Mouse (Mus musculus): ENCODE measurements at regions not wholly inside any gene's neighbourhood (a gene's known extent, or its start where the extent isn't known, plus 50 kb on each side); places are given as distances from the start of the nearest gene placed in this dataset.

DNA sequence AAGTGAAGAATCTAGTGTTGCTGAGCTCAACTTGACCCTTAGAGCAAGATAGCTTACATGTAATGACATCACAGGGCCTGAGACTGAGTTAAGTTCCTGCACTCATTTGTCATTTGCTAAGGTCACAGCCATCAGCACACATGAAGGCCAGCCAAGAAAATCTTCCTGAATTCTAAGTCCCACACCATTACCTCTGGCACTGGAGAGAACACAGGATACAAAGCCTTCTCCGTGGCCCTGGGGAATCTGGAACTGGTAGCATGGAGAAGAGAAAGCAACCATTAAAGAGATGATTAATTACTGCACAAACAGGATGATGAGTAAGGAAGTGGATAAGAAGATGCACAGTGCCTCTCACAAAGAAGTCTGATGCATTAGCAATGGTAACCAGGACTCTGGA, 232.0 kb downstream of the Wdr72 start:
- DNase-seq = no peak

DNA sequence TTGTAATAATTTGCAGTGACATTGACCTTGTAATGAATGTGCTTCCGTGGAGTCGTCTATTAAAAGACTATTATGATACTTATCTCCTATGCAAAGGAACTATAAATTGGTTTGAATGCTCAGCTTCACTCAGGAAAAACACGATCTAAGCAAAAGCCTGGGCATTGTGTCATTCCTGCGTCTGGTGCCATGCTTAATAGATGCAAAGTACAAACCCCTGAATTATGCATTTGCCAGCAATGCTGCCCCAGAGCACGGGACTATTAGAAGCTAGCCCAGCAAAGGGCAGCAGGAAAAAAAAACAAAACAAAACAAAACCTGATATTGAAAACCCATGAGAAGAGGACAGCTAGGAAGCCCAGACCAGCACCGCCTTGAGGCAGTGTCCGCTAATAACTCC, 234.9 kb downstream of the Wdr72 start:
- DNase-seq = no peak

DNA sequence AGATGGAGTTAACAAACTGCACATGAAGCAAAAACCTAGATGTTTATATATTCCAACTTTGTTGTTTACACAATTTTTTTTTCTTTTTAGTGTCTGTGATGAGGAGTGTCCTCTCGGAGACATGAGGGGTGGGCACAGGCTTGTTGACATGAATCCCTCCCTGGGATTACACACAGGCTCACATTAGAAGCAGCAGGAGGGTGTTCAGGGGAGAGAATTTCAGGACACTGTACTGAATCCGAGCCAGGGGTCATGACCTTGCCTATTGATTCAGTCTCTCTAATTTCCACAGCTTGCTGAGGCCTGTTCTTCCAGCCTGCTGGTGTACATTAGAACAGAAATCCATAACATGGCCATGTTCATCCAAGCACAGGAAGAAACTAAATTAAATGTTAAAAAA, 238.6 kb downstream of the Wdr72 start:
- DNase-seq = no peak

DNA sequence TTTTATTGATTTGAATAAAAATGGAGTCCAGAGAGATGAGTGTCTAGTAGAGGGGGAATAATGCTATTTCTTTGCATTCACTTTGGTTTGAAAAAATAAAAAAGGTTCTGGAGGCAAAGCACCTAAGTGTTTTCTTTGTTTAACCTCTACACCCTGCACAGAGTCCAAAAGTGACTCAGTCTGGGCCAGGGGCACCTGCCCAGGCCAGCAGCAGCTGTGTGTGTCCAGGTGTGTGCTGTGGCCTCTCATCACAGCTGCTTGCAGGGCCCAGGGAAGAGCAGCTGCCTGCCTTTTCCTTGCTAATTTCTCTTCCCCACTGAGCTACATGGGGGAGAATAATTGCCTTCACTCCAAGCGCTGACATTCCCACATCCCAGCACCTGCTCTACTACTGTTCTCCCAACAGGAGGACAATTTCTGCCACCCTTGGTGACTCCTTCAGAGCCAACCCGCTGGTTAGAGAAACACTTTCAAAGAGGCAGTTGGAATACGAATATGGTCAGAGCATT, 255.8 kb downstream of the Wdr72 start:
- no peak for DNase-seq

DNA sequence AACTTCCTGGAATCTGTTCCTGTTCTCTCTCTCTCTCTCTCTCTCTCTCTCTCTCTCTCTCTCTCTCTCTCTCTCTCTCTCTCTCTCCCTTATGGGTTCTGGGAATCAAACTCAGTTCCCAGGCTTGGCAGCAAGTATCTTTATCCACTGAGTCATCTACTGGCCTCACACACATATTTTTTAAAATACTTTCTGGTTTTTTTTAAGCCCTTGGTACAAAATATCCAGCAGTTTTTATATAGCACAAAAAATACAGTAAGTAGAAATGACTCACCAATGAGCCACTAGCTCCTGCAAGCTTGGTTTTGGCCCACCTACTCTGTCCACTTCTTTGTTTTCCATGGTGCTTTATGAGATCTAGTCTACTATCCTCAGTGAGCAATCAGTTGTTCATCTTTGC, 266.0 kb downstream of the Wdr72 start:
- DNase-seq = no peak

DNA sequence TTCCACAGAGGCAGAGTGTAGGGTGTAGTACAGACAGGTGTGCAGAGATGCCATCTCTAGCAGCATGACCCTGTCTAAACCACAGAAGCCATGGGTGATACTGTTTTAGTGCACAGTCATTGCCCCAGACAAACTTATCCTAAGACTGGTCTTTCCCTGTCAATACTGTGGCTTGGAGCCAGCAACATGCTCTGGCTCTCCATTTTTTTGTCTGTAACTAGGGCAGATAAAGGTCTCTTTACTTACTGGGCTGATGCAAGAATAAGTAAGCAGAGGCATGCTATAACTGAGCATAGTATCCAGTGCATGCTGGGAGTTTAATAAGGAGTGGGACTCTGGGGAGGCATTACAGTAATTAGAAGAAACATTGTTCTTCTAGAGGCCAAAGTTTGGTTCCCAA, 267.0 kb downstream of the Wdr72 start:
- no peak for DNase-seq

DNA sequence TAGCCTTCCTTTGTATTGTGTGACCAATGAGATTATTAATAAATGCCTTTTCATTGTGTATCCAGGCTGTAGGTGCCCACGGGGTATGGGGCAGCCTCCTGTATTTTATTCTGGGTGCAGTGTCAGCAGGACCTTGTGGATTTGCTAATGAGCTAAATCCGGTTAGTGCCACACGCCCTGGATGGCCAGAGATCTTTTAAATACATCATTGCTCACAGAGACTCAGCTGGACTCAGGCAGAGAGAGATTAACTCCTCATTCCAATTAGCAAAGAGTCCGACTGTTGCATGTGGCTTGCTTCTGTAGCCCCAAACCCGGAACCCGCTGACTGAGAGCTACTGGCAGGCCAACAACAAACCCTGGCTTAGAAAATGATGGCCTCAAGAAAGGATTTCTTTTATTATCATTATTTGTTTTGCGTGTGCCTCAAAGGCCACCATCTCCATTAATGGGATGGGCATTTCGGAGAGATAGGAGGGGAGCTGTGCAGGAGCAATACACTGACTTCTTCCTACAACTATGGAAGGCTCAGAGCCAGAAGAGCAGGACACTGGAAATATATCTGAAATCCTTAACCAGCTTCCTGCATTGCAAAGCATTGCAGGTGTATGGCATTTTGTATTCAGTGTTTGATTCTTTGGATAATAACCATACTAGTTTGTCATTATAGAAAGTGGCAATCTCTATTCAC, 274.2 kb downstream of the Wdr72 start:
- DNase-seq = no peak

DNA sequence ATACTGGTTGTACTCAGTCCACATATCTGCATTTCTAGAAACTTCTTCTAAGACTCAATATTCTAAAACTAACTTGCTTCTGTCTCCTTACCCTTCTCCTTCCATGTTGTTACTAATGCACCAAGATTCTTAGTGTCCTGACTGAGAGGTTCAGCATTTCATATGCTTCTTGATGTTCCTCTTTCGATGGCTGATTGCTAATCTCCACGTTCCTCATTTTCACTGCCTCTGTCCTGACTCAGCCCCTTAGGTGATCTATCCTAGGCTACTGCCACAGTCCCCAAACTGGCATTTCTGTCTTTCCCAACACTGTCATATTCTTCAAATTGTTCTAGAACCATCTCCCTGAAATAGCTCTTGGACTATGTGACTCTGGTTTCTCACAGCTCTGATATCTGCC, 315.4 kb downstream of the Wdr72 start:
- no peak for DNase-seq

DNA sequence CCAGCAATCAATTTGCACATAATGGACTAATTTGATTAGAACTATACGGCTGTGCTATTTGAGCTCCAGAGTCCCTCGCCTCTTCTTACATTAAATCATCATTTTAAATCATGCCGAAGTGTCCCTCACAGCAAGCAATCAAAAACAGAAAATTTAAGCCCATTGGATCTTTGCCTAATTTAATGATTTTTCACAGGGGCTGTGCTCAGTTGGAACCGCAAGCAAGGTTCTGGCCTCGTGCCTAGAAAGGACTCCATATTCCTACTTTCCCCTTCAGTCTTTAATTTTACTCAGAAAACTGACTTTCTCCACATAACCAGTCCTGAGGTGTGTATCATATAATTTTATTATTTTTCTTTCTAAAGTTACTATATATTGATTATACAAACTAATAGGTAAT, 339.8 kb downstream of the Wdr72 start:
- peak; percentile 4 for DNase-seq

DNA sequence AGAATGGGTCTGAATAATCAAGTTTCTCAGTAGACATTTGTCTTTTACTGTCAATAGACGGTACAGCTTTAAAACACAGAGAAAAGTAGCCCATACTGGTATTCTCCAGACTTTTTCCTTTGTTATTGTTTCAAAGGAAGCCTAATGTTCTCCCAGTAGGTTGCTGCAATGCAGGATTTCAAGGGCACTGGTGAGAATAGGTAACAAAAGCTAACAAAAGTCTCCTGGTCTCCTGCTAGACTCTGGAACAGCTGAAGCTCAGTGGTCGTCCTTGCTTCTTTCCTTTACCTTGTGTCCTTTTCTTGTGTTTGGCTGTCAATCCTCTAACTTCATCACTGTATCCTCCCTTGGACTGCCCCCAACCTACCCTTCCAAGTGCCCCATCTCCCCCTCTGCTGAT, 350.9 kb downstream of the Wdr72 start:
- DNase-seq = no peak

DNA sequence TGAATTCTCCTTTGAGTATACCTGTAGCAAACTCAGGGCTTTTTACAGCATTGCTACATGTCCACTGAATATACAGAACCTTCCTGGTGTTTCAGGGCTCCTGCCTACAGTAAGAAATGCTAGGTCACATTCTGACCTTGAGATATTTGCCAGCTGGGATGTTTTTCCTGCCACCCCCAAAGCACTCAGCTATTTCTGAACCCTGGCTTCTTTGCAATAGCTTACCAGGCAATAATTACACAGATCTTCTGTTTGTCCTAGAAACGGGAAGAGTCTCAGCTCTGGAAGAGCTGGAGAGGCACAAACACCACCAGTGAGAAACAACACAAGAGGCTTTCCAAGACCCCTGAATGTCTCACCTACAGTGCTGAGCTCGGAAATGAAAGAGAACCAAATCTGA, 366.7 kb downstream of the Wdr72 start:
- DNase-seq = no peak

DNA sequence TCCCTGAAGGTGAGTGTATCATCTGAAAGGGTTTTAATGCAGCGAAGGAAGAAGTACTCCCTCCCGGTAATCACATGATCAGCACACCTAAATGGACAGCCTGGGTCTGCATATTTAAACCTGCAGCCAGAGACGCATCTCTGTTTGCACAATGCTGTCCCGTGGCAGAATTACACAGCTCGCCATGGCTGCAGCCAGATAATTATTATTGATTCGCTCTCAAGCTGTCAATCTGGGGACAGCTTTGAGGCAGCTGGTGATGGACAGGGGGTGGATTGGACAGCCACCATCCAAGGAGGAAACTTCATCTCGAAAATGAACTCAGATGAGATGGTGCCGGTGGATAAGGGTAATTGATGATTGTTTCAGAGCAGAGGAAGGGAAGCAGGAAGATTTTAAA, 369.1 kb downstream of the Wdr72 start:
- DNase-seq = no peak

DNA sequence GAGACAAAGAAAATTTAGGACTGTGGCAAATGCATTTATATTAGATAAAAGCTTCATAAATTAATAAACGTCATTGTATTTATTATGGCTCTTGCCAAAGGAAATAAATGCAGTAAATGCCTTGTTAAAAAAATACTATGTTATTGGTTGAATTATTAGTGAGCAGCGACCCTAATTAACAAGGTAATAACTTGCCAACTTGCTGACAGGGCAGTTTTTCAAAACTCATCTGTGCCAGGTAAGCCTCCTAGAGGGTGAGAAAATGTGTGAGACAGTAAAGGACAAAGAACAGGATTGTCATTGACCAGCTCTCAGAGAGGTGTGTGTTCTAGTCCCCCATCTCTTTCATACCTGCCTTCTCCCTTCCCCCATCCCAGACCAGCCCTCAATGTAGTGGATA, 347.8 kb upstream of the Onecut1 start:
- DNase-seq = no peak

DNA sequence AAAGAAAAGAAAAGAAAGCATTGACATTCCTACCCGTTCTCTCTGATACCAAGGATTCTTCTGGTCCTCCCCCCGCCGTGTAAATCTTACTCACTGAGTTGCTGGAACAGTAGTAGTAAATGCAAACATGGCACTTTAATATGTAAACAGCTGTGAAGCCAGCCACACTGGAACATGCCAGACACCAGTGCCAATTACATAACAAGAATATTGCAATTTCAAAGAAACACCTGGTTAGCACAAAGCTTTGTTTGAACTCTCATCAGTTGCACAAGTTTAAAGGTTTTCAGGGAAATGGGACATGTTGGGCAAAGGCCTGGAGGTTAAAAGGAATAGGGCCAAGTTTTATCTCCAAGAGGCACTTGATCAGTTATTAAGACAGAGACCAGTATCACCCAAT, 333.2 kb upstream of the Onecut1 start:
- DNase-seq = no peak

DNA sequence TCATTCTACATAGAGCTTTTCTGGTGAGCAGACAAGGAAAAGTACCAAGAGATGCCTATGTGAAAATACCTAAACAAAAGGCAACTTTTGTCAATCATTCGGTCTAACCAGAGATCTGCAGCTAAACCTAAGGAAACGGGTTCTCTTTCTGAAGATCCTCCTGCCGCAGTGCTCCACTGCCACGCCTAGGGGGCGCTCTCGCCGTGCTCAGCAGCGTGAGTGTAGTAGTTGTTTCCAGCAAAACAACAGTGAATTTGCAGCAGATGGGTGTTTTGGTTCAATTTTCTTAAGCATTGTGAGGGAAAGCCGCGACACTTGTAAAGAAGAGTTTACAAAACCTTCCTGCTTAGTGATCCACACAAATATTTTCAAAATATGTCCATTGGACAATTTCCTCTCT, 331.4 kb upstream of the Onecut1 start:
- DNase-seq = peak; percentile 87

DNA sequence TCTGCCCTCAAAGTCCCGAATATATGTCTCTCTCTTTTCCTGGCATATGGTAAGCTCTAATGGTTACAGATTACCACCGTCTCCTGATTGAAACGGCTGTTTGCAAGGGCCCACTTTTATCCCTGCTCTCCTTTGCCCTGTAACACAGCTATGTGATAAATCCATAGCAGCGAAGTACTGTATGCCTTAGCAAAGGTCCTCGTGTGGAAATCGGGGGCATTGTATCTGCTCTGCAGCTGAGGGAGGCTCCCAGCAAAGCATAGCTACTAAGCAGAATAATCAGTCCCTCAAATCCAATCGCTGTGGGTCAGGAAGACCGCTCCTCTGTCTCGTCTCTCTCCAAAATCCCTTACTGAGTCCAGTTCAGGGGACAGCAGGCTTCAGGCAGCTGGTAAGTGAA, 331.0 kb upstream of the Onecut1 start:
- peak; percentile 4 for DNase-seq

DNA sequence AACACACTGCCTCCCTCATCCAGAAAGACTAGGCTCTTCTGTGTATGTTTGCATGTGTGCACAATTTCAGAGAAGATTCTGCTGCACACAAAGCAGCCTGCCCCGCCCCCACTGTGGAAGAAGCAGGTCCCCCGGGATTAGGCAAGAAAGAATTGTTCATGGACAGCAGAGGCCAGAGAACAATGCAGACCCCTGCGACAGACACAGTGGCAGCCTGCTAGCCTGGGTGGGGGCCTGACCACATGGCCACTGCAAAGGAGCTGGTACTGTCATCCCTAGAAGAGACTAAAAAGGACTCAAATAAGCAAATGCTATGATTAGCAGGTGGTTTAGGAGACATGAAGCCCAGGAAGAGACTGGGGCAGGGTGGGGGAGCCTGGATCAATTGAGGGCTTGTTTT, 329.7 kb upstream of the Onecut1 start:
- DNase-seq = peak; percentile 3

DNA sequence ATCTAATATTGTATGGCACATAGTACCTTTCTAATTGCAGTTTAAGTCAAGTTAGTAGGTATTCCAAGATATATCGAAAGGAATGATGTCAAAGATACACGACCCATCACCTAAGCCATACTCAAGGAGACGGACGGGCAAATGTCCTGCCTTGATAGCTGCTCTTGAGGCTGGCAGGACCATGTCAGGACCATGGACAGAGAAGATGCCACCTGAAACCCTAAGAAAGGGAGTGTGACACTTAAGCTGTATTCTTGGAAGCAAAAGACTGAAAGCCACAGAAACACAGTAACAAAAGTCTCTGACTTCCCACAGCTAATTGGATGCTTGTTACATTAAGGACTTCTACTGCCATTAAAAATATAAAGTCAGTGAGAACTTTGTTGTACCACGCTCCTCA, 326.7 kb upstream of the Onecut1 start:
- DNase-seq = no peak

DNA sequence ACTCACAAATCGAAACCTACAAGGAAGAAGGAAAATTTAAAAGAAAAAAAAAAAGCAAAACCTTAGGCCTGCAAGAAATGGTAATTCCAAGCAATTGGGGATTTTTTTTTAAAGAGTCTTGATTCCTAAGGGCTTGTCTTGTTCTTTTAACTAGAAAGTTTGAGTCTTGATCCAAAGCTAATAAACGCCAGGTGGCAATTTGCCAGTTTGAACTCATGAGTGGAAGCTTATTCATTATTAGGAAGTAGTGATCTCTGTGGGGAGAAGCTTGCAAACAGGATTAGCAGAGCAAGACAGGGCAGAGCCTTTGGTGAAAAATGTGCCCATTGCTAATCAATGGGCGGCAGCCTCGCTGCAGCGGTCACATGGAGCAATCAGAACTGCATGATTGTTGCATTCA, 305.6 kb upstream of the Onecut1 start:
- DNase-seq = no peak

DNA sequence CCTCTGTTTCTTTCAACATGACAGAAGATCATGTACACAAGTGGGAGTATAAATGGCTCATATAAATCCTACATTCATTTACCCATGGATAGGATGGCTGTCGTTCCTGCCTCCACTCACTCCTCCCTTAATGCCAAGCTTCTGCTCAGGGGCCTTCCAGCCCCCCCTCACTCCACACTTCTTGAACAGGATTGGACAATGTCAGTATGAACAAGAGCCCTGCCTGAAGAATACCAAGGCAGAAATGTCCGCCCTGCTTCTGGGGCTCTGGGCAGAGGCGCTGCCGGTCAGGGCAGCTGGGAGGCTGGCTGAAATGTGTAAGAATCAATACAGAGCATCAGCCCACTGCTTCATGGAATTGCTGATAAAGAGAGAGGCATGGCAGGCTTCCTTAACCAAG, 269.0 kb upstream of the Onecut1 start:
- DNase-seq = no peak

DNA sequence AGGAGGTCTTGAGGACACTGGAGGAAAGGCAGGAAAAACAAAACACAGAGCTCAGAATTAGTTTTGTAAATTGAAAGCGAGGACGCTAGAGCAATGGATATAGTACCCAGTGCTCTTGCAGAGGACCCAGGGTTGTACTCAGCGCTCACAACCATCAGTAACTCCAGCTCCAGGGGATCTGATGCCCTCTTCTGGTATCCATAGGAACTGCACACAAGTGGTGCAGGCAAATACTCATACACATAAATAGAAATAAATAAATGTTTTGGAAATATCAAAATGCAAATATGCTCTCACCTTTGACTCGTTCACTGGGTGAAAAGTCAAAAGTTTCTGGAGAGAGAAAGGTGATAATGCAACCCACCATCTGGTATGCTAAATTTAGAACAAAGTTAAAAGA, 267.8 kb upstream of the Onecut1 start:
- no peak for DNase-seq

DNA sequence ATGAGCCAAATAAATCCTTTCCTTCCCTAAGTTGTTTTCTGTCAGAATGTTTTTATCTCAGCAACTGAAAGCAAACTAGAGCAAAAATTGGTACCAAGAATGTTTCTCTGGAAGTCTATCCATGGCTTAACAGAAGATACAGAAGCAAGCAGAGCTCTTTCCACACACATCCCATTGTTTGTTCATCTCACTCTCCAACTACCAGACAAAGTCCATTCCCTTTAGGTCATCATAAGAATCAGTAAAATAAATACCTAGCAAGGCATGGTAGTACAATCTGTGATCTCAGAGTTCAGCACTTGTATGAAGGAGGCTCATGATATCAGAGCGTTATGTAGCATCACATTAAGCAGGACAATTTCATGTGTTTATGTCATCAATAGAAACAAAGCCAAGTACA, 257.3 kb upstream of the Onecut1 start:
- DNase-seq = no peak

DNA sequence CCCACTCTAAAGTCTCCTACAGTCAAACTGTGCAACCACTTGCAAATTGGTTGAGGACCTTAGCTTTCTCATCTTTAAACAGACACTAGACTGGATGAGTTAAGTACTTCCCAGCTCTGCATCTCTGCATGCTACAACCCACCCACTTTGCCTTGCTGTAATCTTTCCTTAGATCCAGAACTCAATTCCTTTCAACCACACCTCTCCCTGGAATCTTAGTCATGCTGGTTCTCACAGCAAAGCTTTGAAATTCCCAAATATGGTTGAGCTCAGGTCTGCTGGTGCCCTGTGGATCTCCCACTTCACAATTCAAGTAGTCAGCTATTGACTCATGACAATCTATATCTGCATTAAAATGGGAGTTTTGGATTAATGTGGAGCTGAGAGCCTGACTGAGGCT, 239.8 kb upstream of the Onecut1 start:
- DNase-seq = no peak

DNA sequence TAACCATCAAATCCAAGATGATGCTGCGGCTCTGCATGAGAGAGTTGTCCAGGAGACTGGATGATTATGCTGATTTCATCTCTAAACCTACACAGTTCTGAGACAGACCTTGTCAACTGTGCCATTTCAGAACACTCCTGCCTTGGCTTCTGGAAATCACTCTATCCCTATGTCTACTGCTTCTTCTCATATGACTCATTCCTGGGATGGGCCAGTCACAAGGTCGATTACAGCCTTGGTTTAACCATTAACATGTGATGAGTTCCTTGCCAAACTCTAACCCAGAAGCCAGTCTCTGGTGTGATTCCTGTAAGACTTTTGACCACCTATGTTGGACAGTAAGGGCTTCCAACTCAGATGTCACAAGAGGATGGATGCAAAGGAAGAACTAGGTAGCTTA, 216.3 kb upstream of the Onecut1 start:
- no peak for DNase-seq

DNA sequence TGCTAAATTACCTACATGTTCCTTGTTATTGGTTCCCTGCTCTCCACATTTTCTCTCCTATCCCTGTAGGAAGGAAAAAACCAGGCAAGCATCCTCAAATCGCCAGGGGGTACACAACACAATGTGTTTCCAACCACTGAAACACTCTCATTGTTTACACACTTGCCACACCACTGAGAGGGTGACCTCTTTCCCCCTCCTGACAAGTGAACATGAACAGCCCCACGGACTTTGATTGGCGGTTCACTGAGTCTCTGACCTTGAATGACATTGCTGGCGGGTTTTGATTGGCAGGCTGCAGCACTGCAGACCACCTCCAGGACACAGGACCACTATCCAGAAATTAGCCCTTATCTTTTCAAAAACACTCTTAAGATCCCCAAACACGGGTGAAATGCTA, 211.7 kb upstream of the Onecut1 start:
- DNase-seq = no peak

DNA sequence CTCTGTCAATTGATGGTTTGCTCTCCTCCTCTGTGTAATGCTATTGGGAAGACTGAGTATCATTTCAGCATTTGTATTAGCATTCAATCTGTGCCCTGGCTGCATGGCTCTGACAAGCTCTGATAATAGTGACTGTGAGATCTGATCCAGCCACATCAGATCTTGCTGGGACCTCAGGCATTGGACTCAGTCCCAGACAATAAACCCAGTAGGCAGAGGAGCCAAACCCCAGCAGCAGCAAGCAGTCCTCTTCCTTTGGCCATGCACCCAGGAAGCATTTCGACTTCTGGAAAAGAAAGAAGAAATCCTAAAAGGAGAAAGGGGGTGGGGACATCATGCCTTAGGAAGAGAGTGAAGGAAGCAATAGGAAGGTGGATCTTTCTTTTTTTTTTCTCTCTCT, 205.8 kb upstream of the Onecut1 start:
- DNase-seq = no peak

Measured in right cerebral cortex, postnatal 4 days (tissue).